Mouse (Mus musculus) midbrain, embryonic 11.5 days (tissue): Measurements from ENCODE around the gene E130114P18Rik. TPM values are rescaled to one million over a fixed set of nuclear protein-coding genes. Genes with fewer than 3 reads are reported as not detected.

Experiments
- ATAC-seq: fragments of 200-750 bp; cut with Nextera tagmentation; 2 replicates; pipeline ENCODE4 v1.8.0; 2017; ENCODE audit warnings: moderate TSS enrichment, moderate library complexity; ENCODE audit not compliant: low FRiP score
- DNase-seq: peaks from one replicate; pipeline ENCODE4 v3.0.0; 2015; ENCODE audit warnings: low spot score; ENCODE audit errors: missing footprints
- H3K27ac ChIP-seq: fragments of 300-500 bp; sonication (generic); 2 replicates; pipeline ENCODE4 v1.5.1; 2014; ENCODE audit warnings: low read depth, low read length
- H3K27me3 ChIP-seq: fragments of 300-500 bp; sonication (generic); 2 replicates; pipeline ENCODE4 v1.6.1; 2014; ENCODE audit warnings: mild to moderate bottlenecking, low read length, moderate library complexity, mixed read lengths; ENCODE audit not compliant: control insufficient read depth, insufficient read depth
- H3K36me3 ChIP-seq: fragments of 300-500 bp; sonication (generic); 2 replicates; pipeline ENCODE4 v1.6.1; 2014; ENCODE audit warnings: mild to moderate bottlenecking, low read length, moderate library complexity, mixed read lengths; ENCODE audit not compliant: control insufficient read depth, insufficient read depth
- H3K4me1 ChIP-seq: fragments of 300-500 bp; sonication (generic); 2 replicates; pipeline ENCODE4 v1.6.1; 2014; ENCODE audit warnings: low read length; ENCODE audit not compliant: control insufficient read depth, insufficient read depth
- H3K4me2 ChIP-seq: fragments of 300-500 bp; sonication (generic); 2 replicates; pipeline ENCODE4 v1.6.1; 2014; ENCODE audit warnings: mild to moderate bottlenecking, moderate library complexity
- H3K4me3 ChIP-seq: fragments of 300-500 bp; sonication (generic); 2 replicates; pipeline ENCODE4 v1.5.1; 2014; ENCODE audit warnings: low read depth, low read length
- H3K9ac ChIP-seq: fragments of 300-500 bp; sonication (generic); 2 replicates; pipeline ENCODE4 v1.6.1; 2014; ENCODE audit warnings: low read length
- H3K9me3 ChIP-seq: fragments of 300-500 bp; sonication (generic); 2 replicates; pipeline ENCODE4 v1.6.1; 2016; ENCODE audit warnings: low read length; ENCODE audit not compliant: control insufficient read depth
- WGBS: fragments of 180-500 bp; shearing (Covaris S2); extraction: QIAGEN DNeasy Blood & Tissue Kit; methylation state at CpG from one replicate; pipeline ENCODE4 v1.1.7; 2014; 5-methylcytosine and 5-hydroxymethylcytosine counted together
- polyA plus RNA-seq: library from polyadenylated mRNA; unstranded; fragments of >200 nt; fragmentation: Nextera tagmentation; extraction: Ambion mirVana; gene quantifications from 2 replicates; pipeline ENCODE4 v1.2.1, GENCODE M21; 2014

Gene E130114P18Rik
- polyA plus RNA-seq, 1 experiment from 2014 or later = 7.7 TPM

DNA sequence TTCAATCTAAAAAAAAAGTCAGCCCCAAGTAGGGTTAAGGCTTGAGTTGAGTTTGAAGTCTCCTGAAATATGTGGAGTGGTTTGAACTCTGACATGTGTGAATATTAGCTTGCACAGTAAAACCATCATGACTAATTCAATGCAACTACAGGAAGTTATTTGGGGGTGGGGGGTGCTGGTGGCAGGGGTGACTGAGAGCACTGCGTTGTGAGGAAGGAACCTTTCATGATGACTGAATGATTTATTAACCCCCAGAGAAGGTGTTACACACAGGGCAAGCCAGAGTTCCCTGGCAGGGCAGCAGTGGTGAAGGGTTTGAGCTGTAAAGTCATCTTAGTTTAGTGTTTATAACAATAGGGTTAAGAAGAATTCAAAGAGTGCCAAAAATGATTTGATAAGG lies 65.3 kb downstream of the E130114P18Rik start:
- Histone ChIP-seq H3K9me3 (no peaks in the 10 kb centered on the region), H3K9ac (no peak overlapping the region), H3K27me3 (no peaks in the 10 kb centered on the region), H3K27ac (no peak overlapping the region), H3K4me2 (no peak overlapping the region), H3K4me1 (0 out of 2 replicates have a peak, but pooled peaks cover 2% of the 10 kb centered on the region), H3K36me3 (no peaks in the 10 kb centered on the region), H3K4me3 (no peak overlapping the region)
- 75% methylated on average over 1 of the region's 1 CpGs for WGBS
- DNase-seq (no peak), ATAC-seq (no peak)

DNA sequence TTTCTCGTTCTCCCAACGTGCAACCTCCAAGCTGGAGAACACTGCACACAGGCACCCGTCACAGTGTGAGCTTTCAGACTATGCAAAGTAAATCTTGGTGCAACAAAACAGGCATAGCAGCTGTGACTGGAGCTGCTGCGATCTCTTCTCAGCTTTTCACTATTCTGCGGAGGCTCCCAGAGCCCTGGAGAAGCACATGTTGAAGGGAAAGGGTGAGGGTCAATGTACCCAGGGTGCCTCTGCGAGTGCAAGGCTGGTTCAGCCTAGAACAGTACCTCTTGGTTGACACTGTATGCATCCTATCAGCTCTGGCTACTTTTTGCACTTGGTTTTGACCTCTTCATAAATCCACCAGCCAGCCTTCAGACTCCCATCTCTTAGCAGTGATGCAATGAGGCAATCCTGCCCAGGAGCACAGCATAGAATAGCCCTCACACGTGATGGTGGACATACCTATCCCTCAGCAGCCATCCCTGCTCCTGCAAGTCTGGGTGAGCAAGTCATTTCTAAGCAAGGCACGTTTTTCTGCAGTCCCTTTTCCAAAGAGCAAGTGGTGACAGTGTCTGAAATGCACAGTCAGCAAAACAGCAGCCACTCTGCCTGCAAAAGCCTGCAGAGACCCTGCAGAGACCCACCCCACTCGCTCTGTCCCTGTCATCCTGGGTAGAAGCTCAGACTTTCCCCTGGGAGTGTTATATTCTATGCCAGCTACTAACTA lies 67.7 kb downstream of the E130114P18Rik start:
- H3K9ac ChIP-seq = peak overlapping the region; percentile 20; the same call in 1 of the 2 replicates
- H3K4me3 ChIP-seq = no peak overlapping the region
- ATAC-seq (peak; percentile 30; the same call in 1 of the 2 replicates), DNase-seq (no peak)
- H3K27ac ChIP-seq = no peak overlapping the region
- 61% methylated on average over 9 of the region's 9 CpGs for WGBS
- H3K9me3 ChIP-seq = no peaks in the 10 kb centered on the region
- H3K27me3 ChIP-seq = no peaks in the 10 kb centered on the region
- H3K4me2 ChIP-seq = no peak overlapping the region
- H3K4me1 ChIP-seq = 0 out of 2 replicates have a peak, but pooled peaks cover 2% of the 10 kb centered on the region
- H3K36me3 ChIP-seq = no peaks in the 10 kb centered on the region

DNA sequence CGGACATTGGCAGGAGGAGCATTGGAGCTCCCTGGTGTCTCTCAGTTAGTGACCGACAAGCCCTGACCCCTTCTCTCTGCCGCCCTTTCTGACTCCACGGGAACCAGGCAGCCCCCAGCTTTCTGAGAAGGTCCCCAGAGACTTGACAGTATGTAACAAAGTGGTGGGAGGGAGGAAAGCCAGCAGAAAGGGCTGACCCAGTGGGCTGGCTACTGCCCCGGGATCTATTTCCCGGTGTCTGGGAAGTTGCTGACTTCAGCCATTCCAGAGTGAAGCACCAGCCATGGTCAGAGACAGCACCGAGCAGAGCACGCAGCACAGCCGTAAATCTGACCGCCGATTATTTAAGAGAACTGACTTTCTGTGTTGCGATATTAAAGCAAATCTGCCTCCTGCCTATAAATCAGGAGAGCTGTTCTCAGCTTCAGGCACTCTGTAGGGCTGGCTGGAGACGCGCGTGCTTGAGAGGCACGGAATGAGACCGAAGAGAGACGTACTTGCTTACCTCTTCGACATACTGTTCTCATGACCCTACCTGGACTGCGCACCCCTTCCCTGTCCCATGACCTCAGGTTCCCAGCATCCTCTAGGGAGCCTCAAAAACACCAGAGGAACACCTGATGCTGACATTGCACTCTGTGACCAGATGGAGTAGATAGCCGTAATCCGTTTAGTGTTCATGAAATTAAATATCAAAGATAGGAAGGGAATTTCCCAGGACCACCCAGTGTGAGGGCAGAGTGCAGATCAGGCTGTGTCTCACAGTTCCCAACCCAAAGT lies 70.3 kb downstream of the E130114P18Rik start:
- H3K9me3 ChIP-seq = no peaks in the 10 kb centered on the region
- 0 out of 2 replicates have a peak, but pooled peaks cover 2% of the 10 kb centered on the region for H3K4me1 ChIP-seq
- H3K9ac ChIP-seq = no peak overlapping the region
- H3K36me3 ChIP-seq = no peaks in the 10 kb centered on the region
- no peaks in the 10 kb centered on the region for H3K27me3 ChIP-seq
- H3K4me3 ChIP-seq = no peak overlapping the region
- no peak overlapping the region for H3K27ac ChIP-seq
- no peak for ATAC-seq
- no peak for DNase-seq
- no peak overlapping the region for H3K4me2 ChIP-seq
- 83% methylated on average over 22 of the region's 22 CpGs for WGBS

GRCm38 (mm10) chr4:97696684-97697615 lies 80.9 kb downstream of the E130114P18Rik start:
- WGBS = 78% methylated on average over 7 of the region's 7 CpGs
- Histone ChIP-seq H3K36me3 (no peaks in the 10 kb centered on the region), H3K9ac (no peak overlapping the region), H3K4me2 (no peak overlapping the region), H3K27ac (no peak overlapping the region), H3K4me1 (no peaks in the 10 kb centered on the region), H3K4me3 (no peak overlapping the region), H3K9me3 (no peaks in the 10 kb centered on the region), H3K27me3 (no peaks in the 10 kb centered on the region)
- no peak for ATAC-seq
- no peak for DNase-seq

DNA sequence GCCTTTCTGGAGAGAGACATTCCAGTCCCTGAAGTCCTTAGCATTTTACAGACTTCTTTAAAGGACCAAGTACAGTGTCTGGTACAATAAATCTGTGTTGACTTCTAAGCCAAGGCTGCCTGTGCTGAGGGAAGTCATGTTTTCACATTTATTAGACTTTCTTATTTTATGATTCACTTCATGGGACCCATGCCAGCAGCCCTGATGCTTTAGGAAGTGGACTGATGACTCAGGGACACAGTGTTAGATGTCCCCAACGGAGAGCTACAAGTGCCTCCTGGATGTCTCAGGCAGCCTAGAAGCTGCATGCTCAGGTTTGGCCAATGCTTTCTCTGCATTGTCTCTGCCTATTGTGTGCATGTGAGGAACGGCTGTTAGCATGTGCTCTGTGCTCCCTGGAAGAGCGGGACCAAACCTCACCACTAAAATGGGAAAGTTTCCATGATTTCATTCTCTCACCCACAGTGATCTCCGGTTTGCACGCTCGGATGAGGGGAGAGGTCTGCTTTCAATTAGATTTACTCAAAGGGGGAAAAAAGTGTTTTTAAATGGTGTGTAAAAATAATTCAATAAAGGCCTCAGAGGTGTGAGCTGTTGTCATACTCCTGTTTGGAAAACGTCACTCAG lies 82.4 kb downstream of the E130114P18Rik start:
- Histone ChIP-seq H3K27me3 (no peaks in the 10 kb centered on the region), H3K4me1 (no peaks in the 10 kb centered on the region), H3K27ac (no peak overlapping the region), H3K4me3 (no peak overlapping the region), H3K4me2 (no peak overlapping the region), H3K9ac (no peak overlapping the region), H3K9me3 (no peaks in the 10 kb centered on the region), H3K36me3 (no peaks in the 10 kb centered on the region)
- ATAC-seq (no peak), DNase-seq (no peak)
- WGBS = 77% methylated on average over 7 of the region's 7 CpGs

DNA sequence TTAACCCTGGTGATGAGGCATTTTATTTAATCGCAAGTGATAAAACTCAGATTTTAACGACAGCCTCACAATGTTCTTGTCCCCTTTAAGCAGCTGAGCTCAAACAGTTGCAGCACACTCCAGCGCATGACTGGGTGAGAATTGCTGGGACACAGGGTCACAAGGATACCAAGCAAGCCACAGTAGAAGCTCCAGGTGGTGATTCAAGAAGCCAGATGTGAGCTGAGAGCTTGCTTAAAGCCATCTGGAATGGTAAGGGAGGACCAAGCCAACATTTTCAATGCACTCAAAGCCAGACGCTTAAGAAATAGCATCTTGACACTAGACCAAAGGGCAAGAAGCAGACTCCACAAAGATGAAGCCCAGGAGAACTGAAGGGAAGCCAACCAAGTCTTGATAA lies 83.9 kb downstream of the E130114P18Rik start:
- Histone ChIP-seq H3K9me3 (no peaks in the 10 kb centered on the region), H3K4me1 (no peaks in the 10 kb centered on the region), H3K36me3 (no peaks in the 10 kb centered on the region), H3K9ac (no peak overlapping the region), H3K4me2 (no peak overlapping the region), H3K4me3 (no peak overlapping the region), H3K27ac (no peak overlapping the region), H3K27me3 (no peaks in the 10 kb centered on the region)
- ATAC-seq (no peak), DNase-seq (no peak)
- 89% methylated on average over 4 of the region's 4 CpGs for WGBS

GRCm38 (mm10) chr4:97693054-97693453 lies 84.8 kb downstream of the E130114P18Rik start:
- no peak overlapping the region for H3K4me2 ChIP-seq
- no peaks in the 10 kb centered on the region for H3K4me1 ChIP-seq
- H3K9me3 ChIP-seq = no peaks in the 10 kb centered on the region
- DNase-seq (peak; percentile 54), ATAC-seq (no peak)
- no peak overlapping the region for H3K27ac ChIP-seq
- no peaks in the 10 kb centered on the region for H3K36me3 ChIP-seq
- H3K9ac ChIP-seq = no peak overlapping the region
- no peak overlapping the region for H3K4me3 ChIP-seq
- no peaks in the 10 kb centered on the region for H3K27me3 ChIP-seq
- WGBS = 93% methylated on average over 4 of the region's 4 CpGs

GRCm38 (mm10) chr4:97690384-97690766 lies 87.5 kb downstream of the E130114P18Rik start:
- Histone ChIP-seq H3K4me3 (no peak overlapping the region), H3K4me2 (no peak overlapping the region), H3K27ac (no peak overlapping the region), H3K36me3 (no peaks in the 10 kb centered on the region), H3K4me1 (no peaks in the 10 kb centered on the region), H3K27me3 (no peaks in the 10 kb centered on the region), H3K9me3 (no peaks in the 10 kb centered on the region), H3K9ac (no peak overlapping the region)
- WGBS = 85% methylated on average over 7 of the region's 7 CpGs
- ATAC-seq (peak; percentile 11; the same call in 1 of the 2 replicates), DNase-seq (no peak)
